Mouse (Mus musculus) embryonic facial prominence, embryonic 12.5 days (tissue): ENCODE measurements at regions not wholly inside any gene's neighbourhood (a gene's known extent, or its start where the extent isn't known, plus 50 kb on each side); places are given as distances from the start of the nearest gene placed in this dataset.

Source experiments
- ATAC-seq: fragments of 200-750 bp; cut with Nextera tagmentation; 2 replicates; pipeline ENCODE4 v1.8.0; 2017; ENCODE audit not compliant: insufficient number of reproducible peaks, insufficient read depth, low FRiP score, low TSS enrichment
- H3K27ac ChIP-seq: fragments of 300-500 bp; sonication (generic); 2 replicates; pipeline ENCODE4 v1.5.1; 2016; ENCODE audit warnings: mild to moderate bottlenecking
- H3K27me3 ChIP-seq: fragments of 300-500 bp; sonication (generic); 2 replicates; pipeline ENCODE4 v1.6.1; 2016; ENCODE audit warnings: mild to moderate bottlenecking, moderate library complexity
- H3K36me3 ChIP-seq: fragments of 300-500 bp; sonication (generic); 2 replicates; pipeline ENCODE4 v1.6.1; 2016; ENCODE audit warnings: mild to moderate bottlenecking
- H3K4me1 ChIP-seq: fragments of 300-500 bp; sonication (generic); 2 replicates; pipeline ENCODE4 v1.6.1; 2016
- H3K4me2 ChIP-seq: fragments of 300-500 bp; sonication (generic); replicated peaks from 2 replicates; pipeline ENCODE4 v1.6.1; 2016; ENCODE audit warnings: mild to moderate bottlenecking, moderate library complexity
- H3K4me3 ChIP-seq: fragments of 300-500 bp; sonication (generic); 2 replicates; pipeline ENCODE4 v1.5.1; 2016; ENCODE audit warnings: mild to moderate bottlenecking
- H3K9ac ChIP-seq: fragments of 300-500 bp; sonication (generic); 2 replicates; pipeline ENCODE4 v1.6.1; 2016; ENCODE audit warnings: mild to moderate bottlenecking, moderate library complexity
- H3K9me3 ChIP-seq: fragments of 300-500 bp; sonication (generic); 2 replicates; pipeline ENCODE4 v1.6.1; 2016; ENCODE audit warnings: mild to moderate bottlenecking, moderate library complexity
- WGBS: fragments of 180-500 bp; shearing (Covaris S2); methylation state at CpG from one replicate; pipeline ENCODE4 v1.1.7; 2016; 5-methylcytosine and 5-hydroxymethylcytosine counted together

DNA sequence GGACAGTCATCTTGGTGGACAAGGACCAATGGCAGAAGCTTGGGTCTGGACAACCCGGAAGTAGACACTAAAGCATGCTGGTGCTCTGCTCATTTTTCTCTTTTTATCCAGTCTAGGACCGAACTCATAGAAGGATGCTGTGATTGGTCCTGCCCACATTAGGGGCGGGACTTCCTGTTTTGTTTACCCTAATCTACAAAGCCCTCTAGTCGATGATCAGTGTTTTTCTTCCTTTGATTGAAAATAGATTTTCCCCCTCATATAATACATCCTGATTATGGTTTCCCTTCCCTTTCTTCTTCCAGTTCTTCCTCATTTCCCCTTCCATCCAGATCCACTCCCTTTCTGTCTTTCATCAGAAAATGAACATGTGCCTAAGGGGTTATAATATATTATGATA, 175.0 kb upstream of the Stt3b start:
- no peaks in the 10 kb centered on the region for H3K9me3 ChIP-seq
- no peaks in the 10 kb centered on the region for H3K27me3 ChIP-seq
- WGBS = 87% methylated on average over 4 of the region's 4 CpGs
- H3K36me3 ChIP-seq = no peaks in the 10 kb centered on the region
- no peak overlapping the region for H3K4me2 ChIP-seq
- no peak for ATAC-seq
- no peaks in the 10 kb centered on the region for H3K4me1 ChIP-seq
- no peak overlapping the region for H3K9ac ChIP-seq
- H3K4me3 ChIP-seq = no peak overlapping the region
- no peak overlapping the region for H3K27ac ChIP-seq

DNA sequence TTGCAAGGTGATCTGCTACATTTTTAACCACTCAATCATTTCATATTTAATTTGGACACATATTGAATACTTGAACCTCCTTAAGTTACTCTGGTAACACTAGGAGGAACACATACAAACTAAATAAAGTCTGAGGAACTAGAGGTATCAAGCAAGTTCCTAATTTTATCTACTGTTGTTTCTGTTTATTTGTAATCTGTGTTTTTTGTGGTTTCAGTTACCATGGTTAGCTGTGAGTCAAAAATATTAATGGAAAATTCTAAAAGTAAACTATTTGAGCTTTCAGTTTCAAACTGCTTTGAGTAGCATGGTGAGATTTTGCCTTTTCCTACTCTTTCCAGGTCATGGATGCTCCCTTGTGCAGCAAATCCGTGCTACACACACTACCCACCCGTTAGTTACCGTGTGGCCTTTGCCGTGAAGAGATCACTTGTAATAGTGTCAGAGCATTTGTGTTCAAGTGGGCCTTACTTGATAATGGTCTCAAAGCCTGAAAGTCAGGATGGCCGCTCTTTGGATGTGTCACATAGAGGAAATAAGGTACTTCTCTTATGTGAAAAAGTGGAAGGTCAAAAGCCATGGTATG, 177.0 kb upstream of the Stt3b start:
- Histone ChIP-seq H3K27me3 (no peaks in the 10 kb centered on the region), H3K9ac (no peak overlapping the region), H3K27ac (no peak overlapping the region), H3K4me2 (no peak overlapping the region), H3K4me3 (no peak overlapping the region), H3K9me3 (no peaks in the 10 kb centered on the region), H3K4me1 (no peaks in the 10 kb centered on the region), H3K36me3 (no peaks in the 10 kb centered on the region)
- 89% methylated on average over 5 of the region's 5 CpGs for WGBS
- ATAC-seq = no peak

DNA sequence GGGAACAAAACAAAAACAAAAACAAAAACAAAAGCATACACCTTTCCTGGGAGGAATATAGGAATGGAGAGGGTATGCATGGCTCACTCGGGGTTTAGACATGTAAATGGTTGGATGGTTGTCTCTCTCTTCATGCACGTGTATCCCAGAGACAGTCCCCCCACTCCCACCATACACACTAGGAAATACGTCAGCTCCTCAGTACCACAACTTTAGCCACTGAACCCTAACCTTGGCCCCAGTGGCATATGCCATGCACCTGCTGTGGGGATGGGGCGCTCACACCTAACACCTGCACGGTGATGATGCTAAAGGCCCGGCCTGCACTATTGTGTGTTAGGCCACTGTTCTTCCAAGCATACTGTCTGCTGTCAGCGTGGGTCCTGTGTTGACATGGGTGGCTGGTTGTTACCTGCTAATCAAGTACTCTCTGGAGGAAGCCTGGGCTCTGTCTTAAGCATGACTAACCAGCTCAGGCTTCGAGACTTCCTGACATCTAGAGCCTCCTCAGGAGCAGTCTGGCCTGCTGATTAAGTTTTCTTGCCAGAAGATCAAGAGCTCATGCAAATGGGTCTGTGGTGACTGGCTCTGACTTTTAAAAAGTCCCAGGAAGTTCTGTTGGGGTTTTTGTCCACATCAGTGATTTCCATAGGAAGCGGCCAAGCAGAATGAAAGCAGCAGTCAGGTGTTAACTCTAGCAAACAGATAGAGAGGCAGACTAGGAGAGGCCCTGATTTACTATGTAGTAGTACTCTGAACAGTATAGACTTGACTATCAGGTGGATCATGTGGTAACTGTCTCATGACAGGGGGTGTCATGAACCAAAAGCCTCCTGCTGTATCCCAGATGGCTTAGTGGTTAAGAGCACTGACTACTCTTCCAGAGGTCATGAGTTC, 178.9 kb upstream of the Stt3b start:
- WGBS = 80% methylated on average over 9 of the region's 9 CpGs

DNA sequence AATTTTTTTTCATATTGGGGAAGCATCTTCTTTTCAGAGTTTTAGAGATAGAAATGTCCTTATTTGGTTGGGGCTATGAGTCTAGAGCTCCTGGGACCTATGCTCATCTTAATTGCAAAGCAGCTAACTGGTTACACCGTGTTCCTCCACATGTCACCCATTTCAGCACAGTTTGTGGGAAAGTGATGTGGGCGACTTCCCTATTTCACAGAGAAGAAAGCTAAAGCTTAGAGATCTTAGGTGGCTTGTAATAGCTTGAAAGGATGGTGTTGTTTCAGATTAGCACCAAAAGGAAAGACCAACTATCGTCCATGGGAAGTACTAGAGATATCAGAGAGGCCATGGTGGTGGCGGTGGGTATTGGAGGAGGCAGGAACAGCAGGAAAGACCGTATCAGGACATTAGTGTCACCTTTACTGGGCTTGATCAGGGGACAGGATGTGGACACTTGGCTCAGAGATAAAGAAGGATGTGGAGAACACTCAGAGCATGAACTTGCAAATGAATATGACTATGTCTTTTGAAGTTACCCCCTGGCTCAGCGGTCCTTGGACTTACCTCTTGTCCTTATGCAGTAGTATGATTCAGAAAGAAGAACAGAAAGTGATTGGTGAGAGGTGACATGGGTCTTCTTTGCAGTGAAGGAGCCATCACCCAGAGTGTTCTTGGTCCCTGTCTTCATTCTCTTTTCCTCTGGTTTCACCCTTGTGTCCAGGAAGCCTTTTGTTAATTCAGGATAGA, 182.4 kb upstream of the Stt3b start:
- H3K4me2 ChIP-seq = no peak overlapping the region
- no peak overlapping the region for H3K4me3 ChIP-seq
- no peaks in the 10 kb centered on the region for H3K36me3 ChIP-seq
- no peaks in the 10 kb centered on the region for H3K9me3 ChIP-seq
- 86% methylated on average over 6 of the region's 6 CpGs for WGBS
- no peaks in the 10 kb centered on the region for H3K4me1 ChIP-seq
- no peak overlapping the region for H3K9ac ChIP-seq
- no peak overlapping the region for H3K27ac ChIP-seq
- no peak for ATAC-seq
- H3K27me3 ChIP-seq = no peaks in the 10 kb centered on the region

More for the DNA sequence above, 178.9 kb upstream of the Stt3b start:
- Histone ChIP-seq H3K4me1 (no peaks in the 10 kb centered on the region), H3K4me3 (no peak overlapping the region), H3K9me3 (no peaks in the 10 kb centered on the region), H3K36me3 (no peaks in the 10 kb centered on the region), H3K4me2 (no peak overlapping the region), H3K9ac (no peak overlapping the region), H3K27me3 (no peaks in the 10 kb centered on the region), H3K27ac (no peak overlapping the region)
- ATAC-seq = no peak

DNA sequence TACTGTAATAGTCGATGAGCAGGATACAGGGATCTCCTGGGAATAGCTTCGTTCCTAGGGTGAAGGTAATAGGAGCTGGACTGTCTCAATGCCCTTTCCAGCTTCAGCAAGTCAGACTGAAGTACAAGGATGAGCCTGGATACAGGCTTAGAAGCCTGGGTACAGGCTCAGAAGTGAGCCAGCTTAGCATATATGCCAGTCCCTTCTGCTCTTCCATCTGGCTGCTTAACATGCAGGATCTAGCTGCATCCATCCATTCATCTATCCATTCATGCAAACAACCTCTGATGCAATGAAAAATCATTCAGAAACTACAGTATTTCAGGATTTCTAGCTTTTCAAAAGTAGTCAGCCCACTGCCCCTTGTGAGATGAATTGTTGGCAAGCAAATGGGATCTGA, 183.5 kb upstream of the Stt3b start:
- Histone ChIP-seq H3K4me3 (no peak overlapping the region), H3K9me3 (no peaks in the 10 kb centered on the region), H3K36me3 (no peaks in the 10 kb centered on the region), H3K27me3 (no peaks in the 10 kb centered on the region), H3K9ac (no peak overlapping the region), H3K27ac (no peak overlapping the region), H3K4me2 (no peak overlapping the region), H3K4me1 (no peaks in the 10 kb centered on the region)
- WGBS = 81% methylated on average over 2 of the region's 2 CpGs
- ATAC-seq = no peak

DNA sequence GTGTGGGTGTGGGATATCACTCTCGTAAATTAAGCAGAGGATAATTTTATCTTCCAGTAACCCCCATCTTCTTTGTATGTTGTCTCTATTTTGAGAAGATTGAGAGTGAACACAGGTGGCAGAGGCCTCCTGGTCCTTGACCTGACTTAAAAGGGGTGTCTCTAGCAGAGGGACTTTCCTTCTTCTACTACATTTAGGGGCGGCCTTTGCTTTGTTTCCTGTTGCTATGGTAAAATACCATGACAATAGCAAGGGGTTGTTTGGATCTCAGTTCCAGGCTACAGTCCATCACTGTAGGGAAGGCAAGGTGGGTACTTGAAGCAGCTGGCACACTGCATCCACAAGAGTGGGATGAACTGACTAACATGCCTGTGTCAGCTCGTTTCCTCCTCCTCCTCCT, 189.3 kb upstream of the Stt3b start:
- no peak for ATAC-seq
- WGBS = 64% methylated on average over 3 of the region's 3 CpGs
- H3K4me2 ChIP-seq = no peak overlapping the region
- no peaks in the 10 kb centered on the region for H3K4me1 ChIP-seq
- no peaks in the 10 kb centered on the region for H3K27me3 ChIP-seq
- H3K36me3 ChIP-seq = no peaks in the 10 kb centered on the region
- H3K9me3 ChIP-seq = no peaks in the 10 kb centered on the region
- no peak overlapping the region for H3K27ac ChIP-seq
- no peak overlapping the region for H3K9ac ChIP-seq
- H3K4me3 ChIP-seq = no peak overlapping the region

DNA sequence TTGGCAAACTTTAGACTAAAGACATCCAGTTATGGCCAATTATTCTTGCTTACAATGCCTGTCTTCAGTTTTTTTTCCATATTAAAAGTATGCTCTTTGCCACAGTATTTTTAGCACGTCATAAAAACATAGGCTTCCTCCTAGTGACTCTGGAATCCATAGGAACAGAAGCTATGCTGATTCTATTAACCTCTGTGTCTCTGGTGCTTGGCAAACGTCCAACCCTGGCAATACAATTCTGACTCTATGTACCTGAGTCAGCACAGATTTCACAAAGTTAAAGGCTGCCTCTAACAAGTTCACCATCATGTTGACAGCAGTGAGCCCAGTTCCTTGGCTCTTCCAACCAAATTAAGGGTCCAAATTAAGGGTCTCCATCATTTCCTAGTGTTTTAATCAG, 194.6 kb upstream of the Stt3b start:
- 39% methylated on average over 2 of the region's 2 CpGs for WGBS
- H3K27me3 ChIP-seq = no peaks in the 10 kb centered on the region
- no peaks in the 10 kb centered on the region for H3K36me3 ChIP-seq
- no peak overlapping the region for H3K9ac ChIP-seq
- ATAC-seq = no peak
- no peak overlapping the region for H3K4me3 ChIP-seq
- no peaks in the 10 kb centered on the region for H3K4me1 ChIP-seq
- no peaks in the 10 kb centered on the region for H3K9me3 ChIP-seq
- H3K27ac ChIP-seq = no peak overlapping the region
- H3K4me2 ChIP-seq = no peak overlapping the region

DNA sequence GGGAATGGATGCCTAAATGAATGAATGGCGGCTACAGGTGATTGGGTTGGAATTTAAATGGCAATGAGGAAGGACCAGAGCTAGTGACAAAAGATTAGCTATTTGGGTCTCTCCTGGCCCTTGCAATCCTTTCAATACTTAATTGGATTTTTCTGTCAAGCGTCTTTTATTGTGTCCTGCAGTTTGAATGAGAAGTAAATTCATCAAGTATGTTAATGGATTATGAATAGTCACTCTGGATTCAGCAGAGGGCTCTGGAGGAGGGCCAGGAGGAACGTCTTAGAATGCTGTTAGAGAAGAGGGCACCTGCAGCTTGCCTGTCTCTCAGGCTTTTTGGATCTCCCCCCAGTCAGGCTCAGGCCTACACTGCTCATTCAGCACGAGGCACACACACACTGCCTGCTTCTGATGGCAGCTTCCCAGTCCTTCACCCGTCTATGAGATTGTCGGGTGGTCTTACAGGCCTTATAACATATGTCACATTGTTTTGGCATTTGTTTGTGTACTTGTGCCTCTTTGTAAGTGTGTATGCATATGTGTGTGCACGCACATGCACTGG, 197.0 kb upstream of the Stt3b start:
- Histone ChIP-seq H3K36me3 (no peaks in the 10 kb centered on the region), H3K27me3 (no peaks in the 10 kb centered on the region), H3K4me1 (no peaks in the 10 kb centered on the region), H3K9ac (no peak overlapping the region), H3K4me3 (no peak overlapping the region), H3K4me2 (no peak overlapping the region), H3K9me3 (no peaks in the 10 kb centered on the region), H3K27ac (no peak overlapping the region)
- WGBS = 73% methylated on average over 7 of the region's 7 CpGs
- no peak for ATAC-seq

DNA sequence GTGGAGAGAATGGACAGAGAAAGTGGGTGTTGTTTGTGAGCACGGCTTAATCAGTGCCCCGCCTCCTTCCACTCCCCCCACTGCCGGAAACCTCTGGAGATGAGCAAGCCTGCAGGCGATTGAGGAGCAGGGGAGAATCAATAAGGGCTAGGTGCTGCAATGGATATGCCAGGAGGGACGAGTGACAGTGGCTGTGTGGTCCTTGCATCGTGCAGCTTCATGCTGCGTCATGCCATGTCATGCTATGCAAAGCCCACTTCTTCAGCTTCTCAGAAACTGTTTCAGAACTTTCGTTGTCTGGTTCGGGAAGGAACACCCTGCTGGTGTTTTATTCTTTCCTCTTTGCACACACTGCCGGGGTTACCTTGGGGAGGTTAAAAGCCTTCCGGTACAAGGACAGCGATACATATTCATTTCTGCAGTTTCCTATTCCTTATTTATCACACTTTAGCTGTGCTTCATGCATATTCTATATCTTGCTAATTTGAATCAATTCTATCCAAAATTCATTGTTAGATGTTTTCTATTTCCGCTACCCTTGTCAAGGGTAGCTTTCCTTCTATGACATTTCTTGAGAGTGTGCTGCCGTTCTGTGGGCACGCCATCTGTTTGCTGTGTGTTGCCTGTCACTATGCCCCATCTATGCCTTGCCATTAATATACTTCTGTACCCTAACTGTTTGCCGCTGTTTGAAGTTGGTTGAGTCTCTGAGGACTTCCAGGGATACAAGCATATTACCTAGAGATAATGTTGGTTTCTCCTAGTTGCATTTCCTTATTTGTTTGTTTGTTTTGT, 202.8 kb upstream of the Stt3b start:
- Histone ChIP-seq H3K36me3 (no peaks in the 10 kb centered on the region), H3K4me1 (no peaks in the 10 kb centered on the region; the same call in 1 of the 2 replicates), H3K27me3 (no peaks in the 10 kb centered on the region), H3K27ac (no peak overlapping the region), H3K9me3 (0 out of 2 replicates have a peak, but pooled peaks cover 6% of the 10 kb centered on the region), H3K9ac (no peak overlapping the region), H3K4me3 (no peak overlapping the region), H3K4me2 (no peak overlapping the region)
- WGBS = 60% methylated on average over 16 of the region's 16 CpGs
- no peak for ATAC-seq

DNA sequence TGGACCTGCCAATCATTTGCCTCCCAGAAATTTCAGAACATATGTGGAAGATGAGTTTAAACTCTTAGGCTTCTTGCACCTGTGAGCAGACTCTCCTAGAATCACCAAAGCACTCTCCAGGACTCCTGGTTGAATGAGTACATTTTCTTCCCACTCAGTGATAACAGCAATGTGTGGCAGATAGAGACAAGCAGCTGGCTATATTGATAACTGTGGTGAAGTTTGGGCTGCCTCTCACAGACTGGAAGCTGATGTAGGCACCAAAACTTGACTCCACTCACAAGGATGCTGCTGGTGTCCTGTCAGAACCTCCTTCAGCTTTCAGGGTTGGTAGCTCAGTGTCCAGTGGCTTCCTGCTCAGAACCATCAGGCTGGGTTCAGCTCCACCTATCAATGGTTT, 207.7 kb upstream of the Stt3b start:
- Histone ChIP-seq H3K9me3 (0 out of 2 replicates have a peak, but pooled peaks cover 6% of the 10 kb centered on the region), H3K36me3 (no peaks in the 10 kb centered on the region), H3K4me1 (no peaks in the 10 kb centered on the region; the same call in 1 of the 2 replicates), H3K4me2 (no peak overlapping the region), H3K9ac (no peak overlapping the region), H3K4me3 (no peak overlapping the region), H3K27ac (no peak overlapping the region), H3K27me3 (no peaks in the 10 kb centered on the region)
- ATAC-seq = no peak

DNA sequence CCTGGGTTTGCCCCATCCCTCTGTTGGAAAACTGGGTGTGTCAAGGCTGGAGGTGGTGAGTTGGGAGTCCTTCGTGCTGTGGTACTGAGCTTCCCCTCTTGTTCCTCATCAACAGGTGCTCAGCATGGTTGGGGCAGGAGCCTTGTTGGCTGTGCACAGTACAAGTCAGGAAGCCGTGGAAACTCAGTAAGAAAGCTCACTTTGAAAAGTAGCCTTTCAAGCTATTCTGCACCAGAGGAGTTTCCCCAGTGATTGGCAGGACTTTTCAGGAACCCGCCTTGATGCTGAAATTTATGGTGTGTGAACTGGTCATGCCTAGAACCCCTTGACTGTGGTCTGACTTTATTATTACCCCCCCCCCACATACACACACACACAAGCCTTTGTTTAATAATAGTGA, 213.9 kb upstream of the Stt3b start:
- 0 out of 2 replicates have a peak overlapping the region, but pooled peaks have one; percentile 24 for H3K27ac ChIP-seq
- no peaks in the 10 kb centered on the region for H3K27me3 ChIP-seq
- ATAC-seq = no peak
- H3K4me3 ChIP-seq = no peak overlapping the region
- no peaks in the 10 kb centered on the region for H3K36me3 ChIP-seq
- no peak overlapping the region for H3K4me2 ChIP-seq
- H3K9me3 ChIP-seq = no peaks in the 10 kb centered on the region
- WGBS = 55% methylated on average over 3 of the region's 3 CpGs
- peaks cover 16% of the 10 kb centered on the region for H3K4me1 ChIP-seq
- H3K9ac ChIP-seq = no peak overlapping the region
